Mouse (Mus musculus): ENCODE measurements around the gene Ccdc28a. TPM values are rescaled to one million over a fixed set of nuclear protein-coding genes. Genes with fewer than 3 reads are reported as not detected.
A peak's percentile ranks its signal among the peaks of the same experiment; 100 is the strongest.

Ccdc28a gene
- 10.0 to 14.3 TPM (median 11.8 TPM) in 3 replicates for total RNA-seq (2017)

DNA sequence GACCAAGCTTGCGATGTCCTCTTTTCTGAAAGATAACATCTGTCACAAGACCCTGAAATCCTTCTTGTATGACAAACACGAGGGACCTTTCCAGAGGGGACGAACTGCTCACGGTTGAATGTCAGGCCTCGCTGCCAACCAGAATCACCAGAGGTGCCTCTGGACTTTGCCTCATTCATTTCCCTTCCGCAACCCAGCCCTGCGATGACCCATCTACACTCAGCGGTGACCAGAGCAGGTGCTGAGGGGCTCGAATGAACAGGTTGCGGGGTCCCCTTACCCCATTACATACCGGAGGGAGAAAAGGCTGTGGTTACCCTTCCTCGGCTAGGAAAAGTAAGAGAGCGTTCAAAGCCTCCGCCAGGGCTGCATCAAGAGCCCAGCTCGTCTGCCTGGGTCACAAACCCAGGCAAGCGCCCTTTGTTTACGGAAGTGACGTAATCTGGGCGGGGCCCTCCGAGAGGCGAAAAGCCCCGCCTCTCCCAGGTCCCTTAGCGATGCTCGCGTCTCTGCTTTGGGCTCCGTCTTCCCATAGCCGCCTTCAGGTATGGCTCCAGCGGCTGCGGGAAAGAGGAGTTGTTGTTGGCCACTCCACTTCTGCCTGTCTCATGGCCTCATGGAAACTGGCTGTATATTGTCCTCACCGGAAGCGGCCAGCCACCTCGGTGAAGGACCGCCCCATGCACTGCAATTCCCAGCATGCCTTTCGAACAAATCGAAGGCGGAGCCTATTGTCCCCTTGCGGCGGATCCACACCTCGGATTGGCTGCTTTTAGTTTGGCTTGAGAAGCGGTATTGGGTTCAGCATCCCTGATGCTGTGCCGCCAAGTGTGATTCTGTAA, at the start of gene Ccdc28a:
Gene Ccdc28a (minus strand): TSS at position 439 of the 842 bp plus-strand sequence.
- peak; percentile 94 for ATAC-seq (replicated peaks; ENCODE audit: insufficient number of reproducible peaks, low FRiP score, low TSS enrichment, poor library complexity, severe bottlenecking)

- ATAC-seq (replicated peaks; ENCODE audit: insufficient number of reproducible peaks, low FRiP score, low TSS enrichment, poor library complexity, severe bottlenecking) = no peak
These were observed 49.2 kb upstream of the Ccdc28a start for GRCm38 (mm10) chr10:18283991-18284390.

DNA sequence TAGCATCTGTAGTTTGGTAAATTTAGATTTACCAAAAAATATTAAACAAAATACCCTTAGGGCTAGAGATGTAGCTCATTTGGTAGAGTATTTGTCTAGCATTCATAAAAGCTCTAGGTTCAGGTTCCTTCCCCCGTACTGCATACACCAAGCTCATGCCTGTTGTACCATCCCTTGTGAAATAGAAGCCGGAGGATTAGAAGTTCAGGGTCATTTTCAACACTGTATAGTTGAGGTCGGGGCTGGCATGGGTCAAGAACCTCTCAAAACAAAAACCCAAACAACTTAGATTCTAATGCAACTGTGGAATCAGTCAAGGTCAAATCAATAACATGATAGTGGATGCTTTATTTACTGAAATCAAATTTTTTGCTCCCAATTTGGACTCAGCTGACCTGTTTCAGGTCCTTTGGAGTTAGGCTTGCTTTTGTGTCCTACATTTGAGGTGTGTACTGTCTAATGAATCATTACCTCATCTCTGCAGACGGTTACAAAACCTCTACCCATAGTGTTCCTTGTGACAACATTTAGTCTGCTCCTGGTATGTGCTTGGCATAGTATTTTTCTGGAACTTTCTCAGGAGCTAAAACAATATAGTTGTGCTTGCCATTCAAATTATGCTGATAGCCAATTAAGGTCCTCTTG, 41.4 kb upstream of the Ccdc28a start:
- no peak for ATAC-seq (replicated peaks; ENCODE audit: insufficient number of reproducible peaks, low FRiP score, low TSS enrichment, poor library complexity, severe bottlenecking)

GRCm38 (mm10) chr10:18251345-18251744, 16.5 kb upstream of the Ccdc28a start:
- no peak for ATAC-seq (replicated peaks; ENCODE audit: insufficient number of reproducible peaks, low FRiP score, low TSS enrichment, poor library complexity, severe bottlenecking)

GRCm38 (mm10) chr10:18243614-18244013, 8.8 kb upstream of the Ccdc28a start:
- no peak for ATAC-seq (replicated peaks; ENCODE audit: insufficient number of reproducible peaks, low FRiP score, low TSS enrichment, poor library complexity, severe bottlenecking)

- ATAC-seq (replicated peaks; ENCODE audit: insufficient number of reproducible peaks, low FRiP score, low TSS enrichment, poor library complexity, severe bottlenecking) = peak; percentile 77
These were observed 2.4 kb upstream of the Ccdc28a start for GRCm38 (mm10) chr10:18237191-18237590.

- ATAC-seq (replicated peaks; ENCODE audit: insufficient number of reproducible peaks, low FRiP score, low TSS enrichment, poor library complexity, severe bottlenecking) = no peak
These were observed 1.6 kb upstream of the Ccdc28a start for GRCm38 (mm10) chr10:18236328-18236927.

GRCm38 (mm10) chr10:18235402-18235747, 577 bp upstream of the Ccdc28a start:
- ATAC-seq (replicated peaks; ENCODE audit: insufficient number of reproducible peaks, low FRiP score, low TSS enrichment, poor library complexity, severe bottlenecking) = no peak; the same call in 1 of the 2 replicates

DNA sequence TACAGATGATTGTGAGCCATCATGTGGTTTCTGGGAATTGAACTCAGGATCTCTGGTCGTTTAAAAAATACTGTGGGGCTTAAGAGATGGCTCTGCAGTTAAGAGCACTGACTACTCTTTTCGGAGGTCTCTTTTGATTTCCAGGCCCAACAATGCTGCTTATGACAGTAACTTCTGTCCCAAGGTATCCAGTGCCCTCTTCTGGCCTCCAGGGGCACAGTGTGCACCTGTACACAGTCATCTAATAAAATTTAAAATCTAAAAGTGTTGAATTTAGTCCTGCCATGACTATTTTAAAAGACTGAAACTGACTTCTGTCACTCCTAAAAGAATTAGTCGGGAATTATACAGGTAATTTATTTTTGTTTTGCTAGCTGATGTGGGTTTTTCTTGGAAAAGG, 907 bp downstream of the Ccdc28a start:
- ATAC-seq (replicated peaks; ENCODE audit: insufficient number of reproducible peaks, low FRiP score, low TSS enrichment, poor library complexity, severe bottlenecking) = no peak

- no peak for ATAC-seq (replicated peaks; ENCODE audit: insufficient number of reproducible peaks, low FRiP score, low TSS enrichment, poor library complexity, severe bottlenecking)
These were observed 10.4 kb downstream of the Ccdc28a start for GRCm38 (mm10) chr10:18224386-18224785.

- no peak for ATAC-seq (replicated peaks; ENCODE audit: insufficient number of reproducible peaks, low FRiP score, low TSS enrichment, poor library complexity, severe bottlenecking)
These were observed 15.4 kb downstream of the Ccdc28a start for GRCm38 (mm10) chr10:18219351-18219750.

GRCm38 (mm10) chr10:18214124-18214523, 20.7 kb downstream of the Ccdc28a start:
- no peak for ATAC-seq (replicated peaks; ENCODE audit: insufficient number of reproducible peaks, low FRiP score, low TSS enrichment, poor library complexity, severe bottlenecking)

DNA sequence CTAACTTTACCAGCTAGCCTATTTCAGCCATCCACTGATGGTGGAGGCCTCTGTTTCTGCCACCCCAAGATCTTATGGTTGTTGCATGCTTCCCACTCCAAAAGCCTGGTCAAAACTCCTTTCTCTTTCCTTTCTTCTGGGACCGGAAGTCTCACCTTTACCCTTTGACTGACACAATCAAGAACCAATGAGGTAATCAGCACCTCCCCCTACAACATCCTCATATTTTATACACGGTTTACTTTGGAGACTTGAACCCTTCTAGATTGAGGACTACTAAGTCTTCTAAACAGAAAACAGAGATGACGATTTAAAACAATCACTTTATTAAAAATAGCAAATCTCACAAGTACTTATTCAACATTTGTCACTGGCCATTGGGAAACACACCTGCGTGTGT, 21.4 kb downstream of the Ccdc28a start:
- no peak for ATAC-seq (replicated peaks; ENCODE audit: insufficient number of reproducible peaks, low FRiP score, low TSS enrichment, poor library complexity, severe bottlenecking)

DNA sequence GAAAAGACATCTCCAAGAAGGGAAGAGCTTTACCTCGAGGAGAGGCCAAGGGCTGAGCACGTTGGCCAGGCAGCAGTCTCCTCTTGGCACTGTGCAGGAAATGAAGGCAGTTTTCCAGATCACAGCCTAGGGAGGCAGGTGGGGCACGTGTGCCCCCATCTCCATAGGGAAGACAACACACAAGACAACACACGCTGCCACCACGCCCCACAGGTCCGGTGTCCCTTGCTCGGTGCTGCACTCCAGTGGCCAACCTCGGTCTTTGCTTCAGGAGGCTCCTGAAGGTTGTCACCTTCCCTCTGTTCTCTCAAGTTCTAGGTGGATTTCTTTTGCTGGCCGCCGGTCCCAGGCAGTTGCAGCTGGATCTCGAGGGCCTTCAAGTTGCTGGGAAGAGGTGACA, 24.1 kb downstream of the Ccdc28a start, which contains the start of gene Ect2l:
Gene Ect2l (minus strand): TSS at position 165 of the 400 bp plus-strand sequence.
- 0 out of 2 replicates have a peak, but pooled peaks have one; percentile 66 for ATAC-seq (replicated peaks; ENCODE audit: insufficient number of reproducible peaks, low FRiP score, low TSS enrichment, poor library complexity, severe bottlenecking)

DNA sequence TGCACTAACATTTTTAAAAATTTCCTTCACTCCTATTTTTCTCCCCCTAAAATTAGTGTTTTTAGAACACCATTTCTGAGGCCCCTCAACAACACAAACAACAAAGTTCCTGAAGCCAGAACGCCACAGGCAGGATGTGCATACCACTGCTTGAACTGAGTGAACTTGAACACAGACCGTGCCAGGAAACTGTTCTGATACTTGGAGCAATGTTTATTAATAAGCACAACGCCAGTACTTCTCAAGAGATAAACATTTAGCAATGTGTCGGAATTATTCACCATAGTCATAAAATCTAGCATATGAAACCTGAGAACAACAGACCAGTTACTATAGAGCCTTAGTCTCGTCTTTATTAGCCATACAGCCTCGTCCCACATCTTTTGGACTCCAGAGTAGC, 24.7 kb downstream of the Ccdc28a start:
- no peak for ATAC-seq (replicated peaks; ENCODE audit: insufficient number of reproducible peaks, low FRiP score, low TSS enrichment, poor library complexity, severe bottlenecking)

DNA sequence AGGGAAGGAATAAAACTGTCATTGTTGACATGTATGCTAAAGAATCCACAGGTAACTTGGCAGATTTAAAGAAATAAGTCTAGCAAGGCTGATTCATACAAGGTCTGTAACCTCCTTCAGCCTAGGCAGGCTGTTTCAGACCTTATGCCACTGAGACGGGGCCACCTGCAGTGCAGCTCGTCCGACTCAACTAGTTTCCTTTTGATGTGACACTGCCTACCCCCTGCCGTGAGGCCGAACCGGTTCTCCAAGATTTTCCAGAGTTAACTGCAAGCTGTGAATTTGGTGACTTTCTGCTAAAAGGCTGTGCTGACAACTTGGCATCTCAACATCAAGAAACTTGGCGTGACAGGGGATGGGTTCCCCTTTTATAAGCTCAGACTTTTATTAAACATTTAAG, 30.7 kb downstream of the Ccdc28a start:
- ATAC-seq (replicated peaks; ENCODE audit: insufficient number of reproducible peaks, low FRiP score, low TSS enrichment, poor library complexity, severe bottlenecking) = no peak

DNA sequence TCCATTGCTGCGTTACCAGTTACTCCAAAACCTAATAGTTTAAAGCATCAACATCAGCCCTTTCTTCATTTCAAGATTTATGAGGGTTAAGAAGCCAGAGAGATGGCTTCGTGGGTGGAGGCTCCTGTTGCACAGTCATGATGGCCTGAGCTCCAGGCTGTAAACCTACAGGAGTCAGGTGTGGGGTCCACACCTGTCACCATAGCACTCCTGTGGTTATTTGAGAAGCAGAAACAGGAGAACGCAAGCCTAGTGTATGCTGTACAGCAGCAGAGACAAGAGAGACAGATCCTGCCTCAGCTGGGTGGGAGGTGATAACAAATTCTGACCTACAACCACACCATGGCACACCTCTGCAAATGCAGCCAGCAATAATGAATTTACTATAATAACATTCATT, 32.4 kb downstream of the Ccdc28a start:
- ATAC-seq (replicated peaks; ENCODE audit: insufficient number of reproducible peaks, low FRiP score, low TSS enrichment, poor library complexity, severe bottlenecking) = no peak

- ATAC-seq (replicated peaks; ENCODE audit: insufficient number of reproducible peaks, low FRiP score, low TSS enrichment, poor library complexity, severe bottlenecking) = no peak
These were observed 34.1 kb downstream of the Ccdc28a start for GRCm38 (mm10) chr10:18200656-18201055.

GRCm38 (mm10) chr10:18199919-18200318, 34.9 kb downstream of the Ccdc28a start:
- no peak for ATAC-seq (replicated peaks; ENCODE audit: insufficient number of reproducible peaks, low FRiP score, low TSS enrichment, poor library complexity, severe bottlenecking)
